Mouse (Mus musculus) limb, embryonic 14.5 days (tissue): Measurements from ENCODE around the gene Fignl1. TPM values are rescaled to one million over a fixed set of nuclear protein-coding genes. Genes with fewer than 3 reads are reported as not detected.

Experiments used
- ATAC-seq: fragments of 200-750 bp; cut with Nextera tagmentation; 2 replicates; pipeline ENCODE4 v1.8.0; 2017; ENCODE audit warnings: low read depth, moderate number of reproducible peaks, moderate TSS enrichment; ENCODE audit not compliant: low FRiP score
- DNase-seq: peaks from one replicate; pipeline ENCODE4 v3.0.0-alpha.2; 2015; ENCODE audit warnings: low spot score
- H3K27ac ChIP-seq: fragments of 300-500 bp; sonication (generic); replicated peaks from 2 replicates; pipeline ENCODE4 v1.5.1; 2014; ENCODE audit warnings: low read depth, mild to moderate bottlenecking, low read length, moderate library complexity, mixed read lengths
- H3K27me3 ChIP-seq: fragments of 300-500 bp; sonication (generic); 2 replicates; pipeline ENCODE4 v1.6.1; 2014; ENCODE audit warnings: low read length, mixed read lengths; ENCODE audit not compliant: control insufficient read depth, insufficient read depth
- H3K36me3 ChIP-seq: fragments of 300-500 bp; sonication (generic); 2 replicates; pipeline ENCODE4 v1.6.1; 2014; ENCODE audit warnings: mild to moderate bottlenecking, low read length, moderate library complexity, mixed read lengths; ENCODE audit not compliant: control insufficient read depth, insufficient read depth
- H3K4me1 ChIP-seq: fragments of 300-500 bp; sonication (generic); 2 replicates; pipeline ENCODE4 v1.6.1; 2014; ENCODE audit warnings: antibody characterized with exemption, low read length, mixed read lengths; ENCODE audit not compliant: control insufficient read depth, insufficient read depth
- H3K4me2 ChIP-seq: fragments of 300-500 bp; sonication (generic); replicated peaks from 2 replicates; pipeline ENCODE4 v1.6.1; 2014; ENCODE audit warnings: low read depth, mild to moderate bottlenecking, low read length, moderate library complexity; ENCODE audit not compliant: severe bottlenecking
- H3K4me3 ChIP-seq: fragments of 300-500 bp; sonication (generic); replicated peaks from 2 replicates; pipeline ENCODE4 v1.5.1; 2014; ENCODE audit warnings: low read length
- H3K9ac ChIP-seq: fragments of 300-500 bp; sonication (generic); 2 replicates; pipeline ENCODE4 v1.6.1; 2014; ENCODE audit warnings: mild to moderate bottlenecking, low read depth, low read length, moderate library complexity; ENCODE audit not compliant: severe bottlenecking
- H3K9me3 ChIP-seq: fragments of 300-500 bp; sonication (generic); 2 replicates; pipeline ENCODE4 v1.6.1; 2016; ENCODE audit warnings: low read length; ENCODE audit not compliant: control insufficient read depth
- POLR2A ChIP-seq: fragments of 200-500 bp; IDR thresholded peaks from 2 replicates; pipeline ENCODE4 v1.8.0; 2012; ENCODE audit warnings: inconsistent platforms, mild to moderate bottlenecking, moderate library complexity, borderline replicate concordance; ENCODE audit not compliant: insufficient read depth, insufficient read length; ENCODE audit errors: extremely low read depth
- WGBS: fragments of 180-500 bp; shearing (Covaris S2); extraction: QIAGEN DNeasy Blood & Tissue Kit; methylation state at CpG from one replicate; pipeline ENCODE4 v1.1.7; 2014; 5-methylcytosine and 5-hydroxymethylcytosine counted together
- polyA plus RNA-seq, 2 experiments: library from polyadenylated mRNA; depleted of rRNA in 1 of 2; stranded (reverse) in 1 of 2; unstranded in 1 of 2; fragments of >200 nt; fragmentation: Nextera tagmentation in 1 of 2; extraction: Ambion mirVana in 1 of 2; gene quantifications; 2 replicates each; pipeline versions ENCODE4 v1.2.1 to v1.2.3; 2012 to 2014

Gene Fignl1
- polyA plus RNA-seq, 2 experiments: 20.0 to 46.5 TPM

- Histone ChIP-seq H3K9me3 (no peaks in the 10 kb centered on the region), H3K9ac (no peak overlapping the region), H3K36me3 (no peaks in the 10 kb centered on the region), H3K27me3 (no peaks in the 10 kb centered on the region), H3K4me3 (no peak overlapping the region), H3K4me1 (no peaks in the 10 kb centered on the region), H3K27ac (no peak overlapping the region), H3K4me2 (no peak overlapping the region)
- DNase-seq (no peak), ATAC-seq (no peak)
- TF ChIP-seq POLR2A: no peak
- 50% methylated on average over 2 of the region's 2 CpGs for WGBS
Measured at GRCm38 (mm10) chr11:11737562-11737961, 71.2 kb downstream of the Fignl1 start.

Other genes starting within 250 kb of the Fignl1 start
- gene 4930512M02Rik, start 181.1 kb downstream of the Fignl1 start, polyA plus RNA-seq (2012; rRNA removed): not detected in 2 replicates
- gene 4930512M02Rik, start 181.1 kb downstream of the Fignl1 start, polyA plus RNA-seq (2014; fragmentation: Nextera tagmentation; extraction: Ambion mirVana): not detected in 2 replicates
- gene Ikzf1, start 124.0 kb downstream of the Fignl1 start, polyA plus RNA-seq (2012; rRNA removed): 5.0 and 7.2 TPM in 2 replicates
- gene Ikzf1, start 124.0 kb downstream of the Fignl1 start, polyA plus RNA-seq (2014; fragmentation: Nextera tagmentation; extraction: Ambion mirVana): 3.4 and 3.5 TPM in 2 replicates
- 10.9 and 12.6 TPM in 2 replicates for gene Ddc, start 89.2 kb upstream of the Fignl1 start, polyA plus RNA-seq (2012; rRNA removed)
- gene Ddc, start 89.2 kb upstream of the Fignl1 start, polyA plus RNA-seq (2014; fragmentation: Nextera tagmentation; extraction: Ambion mirVana): 16.5 and 20.7 TPM in 2 replicates
- gene Grb10, start 229.7 kb upstream of the Fignl1 start, polyA plus RNA-seq (2012; rRNA removed): 644 and 734 TPM in 2 replicates
- gene Grb10, start 229.7 kb upstream of the Fignl1 start, polyA plus RNA-seq (2014; fragmentation: Nextera tagmentation; extraction: Ambion mirVana): 239 and 243 TPM in 2 replicates